Mouse (Mus musculus) adrenal gland, postnatal 36 days (tissue): Measurements from ENCODE around the gene Aurka. TPM values are rescaled to one million over a fixed set of nuclear protein-coding genes. Genes with fewer than 3 reads are reported as not detected.

Experiments
- DNase-seq, 2 experiments: peaks; one replicate each; pipeline ENCODE4 v3.0.0; 2021; ENCODE audit warnings: mixed read lengths in 1 of 2
- total RNA-seq, 2 experiments: library from RNA; stranded (reverse); gene quantifications; 2 replicates each; pipeline ENCODE4 v1.2.3; 2021

The Aurka gene
- total RNA-seq, 2 experiments from 2014 or later: 3.4 to 4.2 TPM

GRCm38 (mm10) chr2:172329179-172329578, 41.2 kb downstream of the Aurka start:
- DNase-seq: peak; percentile 79 to 80

GRCm38 (mm10) chr2:172328248-172328647, 42.1 kb downstream of the Aurka start:
- no peak for DNase-seq

GRCm38 (mm10) chr2:172320878-172321277, 49.5 kb downstream of the Aurka start:
- DNase-seq: peak; percentile 89

GRCm38 (mm10) chr2:172311731-172312130, 58.6 kb downstream of the Aurka start:
- peak; percentile 52 to 58 for DNase-seq

GRCm38 (mm10) chr2:172306544-172306943, 63.8 kb downstream of the Aurka start:
- DNase-seq: no peak

Other genes starting within 250 kb of the Aurka start
- not detected for gene Mc3r, start 122.0 kb downstream of the Aurka start, total RNA-seq
- 10 to 100 TPM; 26.8 to 34.2 TPM for gene Fam210b, start 25.0 kb downstream of the Aurka start, total RNA-seq
- gene Cstf1, start 146 bp upstream of the Aurka start, total RNA-seq: 10 to 100 TPM; 32.4 to 35.2 TPM
- under 1 TPM; 0.13 to 0.43 TPM for gene Cass4, start 23.3 kb upstream of the Aurka start, total RNA-seq
- gene Rtf2, start 70.0 kb upstream of the Aurka start, total RNA-seq: 10 to 100 TPM; 76.2 to 86.3 TPM
- gene Gcnt7, start 88.1 kb upstream of the Aurka start, total RNA-seq: not detected
- not detected for gene Fam209, start 102.0 kb upstream of the Aurka start, total RNA-seq
- gene Tfap2c, start 179.1 kb upstream of the Aurka start, total RNA-seq: not detected